Mouse (Mus musculus) bone marrow macrophage, adult 2 months (primary cell): ENCODE data around the gene Eepd1.

ENCODE experiments used
- CTCF ChIP-seq: IDR thresholded peaks from 2 replicates; pipeline ENCODE4 v1.5.1; 2012; ENCODE audit warnings: low read depth, mild to moderate bottlenecking, low read length, moderate library complexity
- POLR2A ChIP-seq: IDR thresholded peaks from 2 replicates; pipeline ENCODE4 v1.6.1; 2012; ENCODE audit warnings: mild to moderate bottlenecking, low read depth, low read length, borderline replicate concordance

DNA sequence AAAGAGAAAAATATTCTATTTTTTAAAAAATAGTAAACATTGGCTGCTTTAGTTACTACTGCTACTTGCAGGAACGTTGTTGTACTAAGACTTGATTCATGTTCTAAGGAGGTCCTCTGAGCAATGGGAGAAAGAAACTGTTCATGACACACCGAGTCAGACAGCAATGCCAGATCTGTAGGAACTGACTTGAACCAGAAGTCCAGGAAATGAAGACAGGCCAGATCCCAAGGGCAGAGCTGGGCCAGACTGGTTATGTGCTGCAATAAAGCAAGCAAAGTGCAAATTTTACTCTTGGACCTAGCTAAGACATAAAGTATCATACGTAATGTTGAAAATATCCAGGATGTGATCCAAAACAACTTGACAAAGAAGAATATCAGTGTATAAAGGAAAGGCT, 42.5 kb upstream of the Eepd1 start:
- no peak for TF ChIP-seq CTCF
- TF ChIP-seq POLR2A = no peak
